Mouse (Mus musculus) lung, embryonic 16.5 days (tissue): Measurements from ENCODE around the gene Klhl10. TPM values are rescaled to one million over a fixed set of nuclear protein-coding genes. Genes with fewer than 3 reads are reported as not detected.

Source experiments
- ATAC-seq: fragments of 200-750 bp; cut with Nextera tagmentation; 2 replicates; pipeline ENCODE4 v1.8.0; 2017; ENCODE audit warnings: low read depth, mild to moderate bottlenecking, moderate library complexity
- H3K27ac ChIP-seq: fragments of 300-500 bp; sonication (generic); 2 replicates; pipeline ENCODE4 v1.5.1; 2014; ENCODE audit warnings: mild to moderate bottlenecking, control low read depth, low read length
- H3K27me3 ChIP-seq: fragments of 300-500 bp; sonication (generic); 2 replicates; pipeline ENCODE4 v1.6.1; 2014; ENCODE audit warnings: low read depth, low read length, mixed read lengths; ENCODE audit not compliant: control insufficient read depth, insufficient read depth
- H3K36me3 ChIP-seq: fragments of 300-500 bp; sonication (generic); 2 replicates; pipeline ENCODE4 v1.6.1; 2014; ENCODE audit warnings: low read length; ENCODE audit not compliant: control insufficient read depth, insufficient read depth
- H3K4me1 ChIP-seq: fragments of 300-500 bp; sonication (generic); replicated peaks from 2 replicates; pipeline ENCODE4 v1.6.1; 2014; ENCODE audit warnings: low read length, mixed read lengths; ENCODE audit not compliant: control insufficient read depth, insufficient read depth
- H3K4me2 ChIP-seq: fragments of 300-500 bp; sonication (generic); 2 replicates; pipeline ENCODE4 v1.6.1; 2014; ENCODE audit warnings: low read depth, low read length, control low read depth
- H3K4me3 ChIP-seq: fragments of 300-500 bp; sonication (generic); 2 replicates; pipeline ENCODE4 v1.5.1; 2014; ENCODE audit warnings: mild to moderate bottlenecking, low read length, control low read depth
- H3K9ac ChIP-seq: fragments of 300-500 bp; sonication (generic); 2 replicates; pipeline ENCODE4 v1.6.1; 2014; ENCODE audit warnings: low read length, control low read depth
- H3K9me3 ChIP-seq: fragments of 300-500 bp; sonication (generic); 2 replicates; pipeline ENCODE4 v1.6.1; 2016; ENCODE audit warnings: low read length; ENCODE audit not compliant: control insufficient read depth
- WGBS: fragments of 180-500 bp; shearing (Covaris S2); extraction: QIAGEN DNeasy Blood & Tissue Kit; methylation state at CpG from one replicate; pipeline ENCODE4 v1.1.7; 2014; 5-methylcytosine and 5-hydroxymethylcytosine counted together
- microRNA-seq: library from miRNA; unstranded; fragments of <30 nt; microRNA quantifications from one replicate; pipeline ENCODE4, GENCODE M21; 2016
- polyA plus RNA-seq: library from polyadenylated mRNA; unstranded; fragments of >200 nt; fragmentation: Nextera tagmentation; extraction: Ambion mirVana; gene quantifications from 2 replicates; pipeline ENCODE4 v1.2.1, GENCODE M21; 2015

Gene Klhl10
- polyA plus RNA-seq, 1 experiment from 2014 or later: 0.73 TPM

DNA sequence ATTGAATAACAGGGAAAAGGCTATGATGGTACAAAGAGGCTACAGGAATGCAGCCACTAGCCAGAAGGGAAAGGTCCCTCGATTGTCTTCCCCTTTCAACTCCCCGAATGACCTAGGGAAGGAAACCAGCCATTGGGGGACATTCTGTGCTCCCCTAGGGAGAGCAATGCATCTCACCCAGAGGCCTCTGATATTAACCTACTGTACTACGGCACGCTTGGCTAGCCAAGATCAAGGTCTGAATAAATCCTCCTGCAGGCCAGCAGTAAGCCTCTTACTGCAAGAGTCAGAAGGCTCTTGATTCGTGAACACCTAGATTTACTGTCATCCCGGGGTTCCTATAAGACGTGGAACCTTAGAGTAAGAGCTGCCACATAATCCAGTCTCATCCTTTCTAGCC, 58.9 kb downstream of the Klhl10 start:
- Histone ChIP-seq H3K4me3 (no peak overlapping the region), H3K27me3 (no peaks in the 10 kb centered on the region), H3K9me3 (no peaks in the 10 kb centered on the region), H3K27ac (no peak overlapping the region), H3K9ac (no peak overlapping the region), H3K4me2 (no peak overlapping the region), H3K36me3 (peaks cover 62% of the 10 kb centered on the region), H3K4me1 (no peaks in the 10 kb centered on the region)
- WGBS: 82% methylated on average over 7 of the region's 7 CpGs
- no peak for ATAC-seq

- Histone ChIP-seq H3K4me1 (no peaks in the 10 kb centered on the region), H3K4me3 (no peak overlapping the region), H3K9ac (no peak overlapping the region), H3K4me2 (no peak overlapping the region), H3K27ac (no peak overlapping the region), H3K36me3 (peaks cover 62% of the 10 kb centered on the region), H3K27me3 (no peaks in the 10 kb centered on the region), H3K9me3 (no peaks in the 10 kb centered on the region)
- 43% methylated on average over 6 of the region's 6 CpGs for whole genome bisulfite sequencing
- no peak for ATAC-seq
Observed at GRCm38 (mm10) chr11:100501321-100501720, 59.6 kb downstream of the Klhl10 start.

DNA sequence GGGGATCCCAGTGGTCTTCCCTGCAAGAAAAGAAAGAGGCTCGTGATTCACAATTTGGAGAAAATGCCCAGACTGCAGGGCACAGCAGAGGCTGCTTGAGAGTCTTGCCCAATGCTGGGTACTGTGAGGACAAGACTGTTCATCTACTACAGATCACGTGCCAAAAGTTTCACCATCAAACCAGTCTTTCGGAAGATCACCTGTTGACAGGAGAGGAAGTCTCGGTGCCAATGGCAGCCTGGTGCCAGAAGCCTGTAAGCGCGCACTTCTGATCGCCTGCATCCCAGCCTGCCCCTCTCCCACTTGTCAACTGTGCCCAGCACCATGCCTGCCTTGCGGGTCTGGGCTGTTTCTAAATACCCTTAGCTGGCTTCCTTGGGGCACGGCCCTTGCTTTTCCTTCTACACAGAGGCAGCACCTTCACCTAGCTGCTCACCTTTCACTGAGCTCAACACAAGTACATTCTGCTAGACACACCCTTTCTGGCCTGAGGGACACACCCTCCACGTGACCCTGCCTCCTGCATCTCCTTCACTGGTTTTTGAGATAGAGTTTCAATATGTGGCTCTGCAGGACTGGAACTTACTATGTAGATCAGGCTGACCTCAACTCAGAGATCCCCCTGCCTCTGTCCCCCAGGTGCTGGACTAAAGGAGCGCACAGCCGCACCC, 63.4 kb downstream of the Klhl10 start:
- H3K9me3 ChIP-seq: no peaks in the 10 kb centered on the region
- no peak overlapping the region for H3K9ac ChIP-seq
- 91% methylated on average over 12 of the region's 12 CpGs for WGBS
- no peak overlapping the region for H3K4me3 ChIP-seq
- H3K4me2 ChIP-seq: no peak overlapping the region
- no peaks in the 10 kb centered on the region for H3K4me1 ChIP-seq
- H3K36me3 ChIP-seq: peaks cover 56% of the 10 kb centered on the region
- no peaks in the 10 kb centered on the region for H3K27me3 ChIP-seq
- ATAC-seq: no peak
- H3K27ac ChIP-seq: no peak overlapping the region

GRCm38 (mm10) chr11:100505997-100506396, 64.3 kb downstream of the Klhl10 start:
- 93% methylated on average over 8 of the region's 8 CpGs for WGBS
- peaks cover 54% of the 10 kb centered on the region for H3K36me3 ChIP-seq
- ATAC-seq: no peak
- H3K4me1 ChIP-seq: no peaks in the 10 kb centered on the region
- no peak overlapping the region for H3K4me2 ChIP-seq
- H3K9ac ChIP-seq: no peak overlapping the region
- no peak overlapping the region for H3K27ac ChIP-seq
- no peaks in the 10 kb centered on the region for H3K9me3 ChIP-seq
- H3K4me3 ChIP-seq: no peak overlapping the region
- no peaks in the 10 kb centered on the region for H3K27me3 ChIP-seq

Small RNA genes lying within 50 kb of the gene (microRNA-seq; reads per million reads assigned to microRNA genes)
- gene Gm27374 (not detected), gene Mir7116 (0.79 reads per million)

Other genes with a start within 250 kb of the Klhl10 start
- not detected in 2 replicates for gene Krt9, start 248.7 kb upstream of the Klhl10 start, polyA plus RNA-seq
- 2.1 and 5.0 TPM in 2 replicates for gene Krt14, start 234.4 kb upstream of the Klhl10 start, polyA plus RNA-seq
- gene Krt16, start 193.0 kb upstream of the Klhl10 start, polyA plus RNA-seq: not detected in 2 replicates
- gene Krt17, start 180.9 kb upstream of the Klhl10 start, polyA plus RNA-seq: 8.4 and 15.5 TPM in 2 replicates
- not detected in 2 replicates for gene Krt42, start 172.0 kb upstream of the Klhl10 start, polyA plus RNA-seq
- gene Eif1, start 122.0 kb upstream of the Klhl10 start, polyA plus RNA-seq: 1,740 and 1,854 TPM in 2 replicates
- gene Gast, start 107.5 kb upstream of the Klhl10 start, polyA plus RNA-seq: not detected in 2 replicates
- gene Hap1, start 85.8 kb upstream of the Klhl10 start, polyA plus RNA-seq: 19.2 and 19.7 TPM in 2 replicates
- gene Jup, start 44.2 kb upstream of the Klhl10 start, polyA plus RNA-seq: 165 and 167 TPM in 2 replicates
- 68.3 and 68.8 TPM in 2 replicates for gene P3h4, start 27.1 kb upstream of the Klhl10 start, polyA plus RNA-seq
- 148 and 152 TPM in 2 replicates for gene Fkbp10, start 26.2 kb upstream of the Klhl10 start, polyA plus RNA-seq
- gene Nt5c3b, start 109 bp upstream of the Klhl10 start, polyA plus RNA-seq: 126 and 129 TPM in 2 replicates
- gene Klhl11, start 30.8 kb downstream of the Klhl10 start, polyA plus RNA-seq: 8.3 and 8.4 TPM in 2 replicates
- 150 and 155 TPM in 2 replicates for gene Acly, start 86.1 kb downstream of the Klhl10 start, polyA plus RNA-seq
- gene Ttc25, start 103.7 kb downstream of the Klhl10 start, polyA plus RNA-seq: 4.0 and 4.5 TPM in 2 replicates
- 35.2 and 35.5 TPM in 2 replicates for gene Cnp, start 133.0 kb downstream of the Klhl10 start, polyA plus RNA-seq
- 58.3 and 58.6 TPM in 2 replicates for gene Nkiras2, start 177.3 kb downstream of the Klhl10 start, polyA plus RNA-seq
- gene Dnajc7, start 178.3 kb downstream of the Klhl10 start, polyA plus RNA-seq: 212 and 230 TPM in 2 replicates